Mouse (Mus musculus): ENCODE data around the gene Parl. TPM values are rescaled to one million over a fixed set of nuclear protein-coding genes. Genes with fewer than 3 reads are reported as not detected.
A peak's percentile ranks its signal among the peaks of the same experiment; 100 is the strongest.

The Parl gene
- polyA plus RNA-seq (2012; ENCODE audit: insufficient read depth, insufficient read length, missing spikeins), result 73.4 and 78.8 TPM in 2 replicates

- Histone ChIP-seq H3K4me1 (ENCODE audit: control insufficient read depth, insufficient read depth, insufficient read length, low read length) (peaks cover 6% of the 10 kb centered on the region; the same call in 1 of the 2 replicates), H3K4me3 (ENCODE audit: insufficient read depth, low read depth, low read length) (peak within 1 kb of the TSS; percentile 76), H3K27ac (replicated peaks; ENCODE audit: low read depth, low read length) (peak within 1 kb of the TSS; percentile 59)
These were observed at the start of gene Parl for GRCm38 (mm10) chr16:20301770-20302649. TSS of gene Parl (minus strand) at chr16:20302387.

GRCm38 (mm10) chr16:20345464-20345863 is 43.3 kb upstream of the Parl start:
- Histone ChIP-seq H3K27ac (replicated peaks; ENCODE audit: low read depth, low read length) (no peak overlapping the region), H3K4me3 (ENCODE audit: insufficient read depth, low read depth, low read length) (no peak overlapping the region), H3K4me1 (ENCODE audit: control insufficient read depth, insufficient read depth, insufficient read length, low read length) (no peaks in the 10 kb centered on the region)

GRCm38 (mm10) chr16:20338616-20339015 is 36.4 kb upstream of the Parl start:
- no peak overlapping the region for H3K4me3 ChIP-seq (ENCODE audit: insufficient read depth, low read depth, low read length)
- no peaks in the 10 kb centered on the region for H3K4me1 ChIP-seq (ENCODE audit: control insufficient read depth, insufficient read depth, insufficient read length, low read length)
- no peak overlapping the region for H3K27ac ChIP-seq (replicated peaks; ENCODE audit: low read depth, low read length)

- H3K4me1 ChIP-seq (ENCODE audit: control insufficient read depth, insufficient read depth, insufficient read length, low read length), result no peaks in the 10 kb centered on the region
- H3K27ac ChIP-seq (replicated peaks; ENCODE audit: low read depth, low read length), result no peak overlapping the region
- no peak overlapping the region for H3K4me3 ChIP-seq (ENCODE audit: insufficient read depth, low read depth, low read length)
These were observed 32.7 kb upstream of the Parl start for GRCm38 (mm10) chr16:20334918-20335317.

GRCm38 (mm10) chr16:20328306-20328705 is 26.1 kb upstream of the Parl start:
- Histone ChIP-seq H3K27ac (replicated peaks; ENCODE audit: low read depth, low read length) (no peak overlapping the region), H3K4me3 (ENCODE audit: insufficient read depth, low read depth, low read length) (no peak overlapping the region), H3K4me1 (ENCODE audit: control insufficient read depth, insufficient read depth, insufficient read length, low read length) (peaks cover 9% of the 10 kb centered on the region; the same call in 1 of the 2 replicates)

GRCm38 (mm10) chr16:20325286-20325685 is 23.1 kb upstream of the Parl start, which contains the start of gene Cyp2ab1:
TSS of gene Cyp2ab1 (minus strand) at chr16:20325404.
- Histone ChIP-seq H3K4me3 (ENCODE audit: insufficient read depth, low read depth, low read length) (peak within 1 kb of the TSS; percentile 32; the same call in 1 of the 2 replicates), H3K27ac (replicated peaks; ENCODE audit: low read depth, low read length) (peak within 1 kb of the TSS; percentile 86), H3K4me1 (ENCODE audit: control insufficient read depth, insufficient read depth, insufficient read length, low read length) (peaks cover 9% of the 10 kb centered on the region; the same call in 1 of the 2 replicates)

GRCm38 (mm10) chr16:20323907-20324306 is 21.7 kb upstream of the Parl start:
- Histone ChIP-seq H3K27ac (replicated peaks; ENCODE audit: low read depth, low read length) (peak overlapping the region; percentile 86), H3K4me3 (ENCODE audit: insufficient read depth, low read depth, low read length) (peak overlapping the region; percentile 32; the same call in 1 of the 2 replicates)

GRCm38 (mm10) chr16:20322274-20322673 is 20.1 kb upstream of the Parl start:
- Histone ChIP-seq H3K27ac (replicated peaks; ENCODE audit: low read depth, low read length) (no peak overlapping the region), H3K4me1 (ENCODE audit: control insufficient read depth, insufficient read depth, insufficient read length, low read length) (peaks cover 6% of the 10 kb centered on the region; the same call in 1 of the 2 replicates), H3K4me3 (ENCODE audit: insufficient read depth, low read depth, low read length) (no peak overlapping the region)

More at GRCm38 (mm10) chr16:20323907-20324306, 21.7 kb upstream of the Parl start:
- peaks cover 9% of the 10 kb centered on the region; the same call in 1 of the 2 replicates for H3K4me1 ChIP-seq (ENCODE audit: control insufficient read depth, insufficient read depth, insufficient read length, low read length)

GRCm38 (mm10) chr16:20316770-20317169 is 14.6 kb upstream of the Parl start:
- no peak overlapping the region for H3K4me3 ChIP-seq (ENCODE audit: insufficient read depth, low read depth, low read length)
- H3K4me1 ChIP-seq (ENCODE audit: control insufficient read depth, insufficient read depth, insufficient read length, low read length), result no peaks in the 10 kb centered on the region
- no peak overlapping the region for H3K27ac ChIP-seq (replicated peaks; ENCODE audit: low read depth, low read length)

GRCm38 (mm10) chr16:20315266-20315665 is 13.1 kb upstream of the Parl start:
- Histone ChIP-seq H3K4me1 (ENCODE audit: control insufficient read depth, insufficient read depth, insufficient read length, low read length) (no peaks in the 10 kb centered on the region), H3K27ac (replicated peaks; ENCODE audit: low read depth, low read length) (no peak overlapping the region), H3K4me3 (ENCODE audit: insufficient read depth, low read depth, low read length) (no peak overlapping the region)

- Histone ChIP-seq H3K4me3 (ENCODE audit: insufficient read depth, low read depth, low read length) (no peak overlapping the region), H3K4me1 (ENCODE audit: control insufficient read depth, insufficient read depth, insufficient read length, low read length) (no peaks in the 10 kb centered on the region), H3K27ac (replicated peaks; ENCODE audit: low read depth, low read length) (no peak overlapping the region)
These were observed 10.1 kb upstream of the Parl start for GRCm38 (mm10) chr16:20312272-20312671.

- H3K4me3 ChIP-seq (ENCODE audit: insufficient read depth, low read depth, low read length), result no peak overlapping the region
- no peak overlapping the region for H3K27ac ChIP-seq (replicated peaks; ENCODE audit: low read depth, low read length)
- peaks cover 6% of the 10 kb centered on the region; the same call in 1 of the 2 replicates for H3K4me1 ChIP-seq (ENCODE audit: control insufficient read depth, insufficient read depth, insufficient read length, low read length)
These were observed 2.1 kb downstream of the Parl start for GRCm38 (mm10) chr16:20300076-20300475.

GRCm38 (mm10) chr16:20280238-20280637 is 21.9 kb downstream of the Parl start:
- Histone ChIP-seq H3K4me3 (ENCODE audit: insufficient read depth, low read depth, low read length) (no peak overlapping the region), H3K4me1 (ENCODE audit: control insufficient read depth, insufficient read depth, insufficient read length, low read length) (no peaks in the 10 kb centered on the region), H3K27ac (replicated peaks; ENCODE audit: low read depth, low read length) (no peak overlapping the region)

- Histone ChIP-seq H3K4me3 (ENCODE audit: insufficient read depth, low read depth, low read length) (no peak overlapping the region), H3K27ac (replicated peaks; ENCODE audit: low read depth, low read length) (no peak overlapping the region), H3K4me1 (ENCODE audit: control insufficient read depth, insufficient read depth, insufficient read length, low read length) (no peaks in the 10 kb centered on the region)
These were observed 22.8 kb downstream of the Parl start for GRCm38 (mm10) chr16:20279395-20279794.

GRCm38 (mm10) chr16:20272994-20273393 is 29.2 kb downstream of the Parl start:
- Histone ChIP-seq H3K4me1 (ENCODE audit: control insufficient read depth, insufficient read depth, insufficient read length, low read length) (no peaks in the 10 kb centered on the region), H3K27ac (replicated peaks; ENCODE audit: low read depth, low read length) (no peak overlapping the region), H3K4me3 (ENCODE audit: insufficient read depth, low read depth, low read length) (no peak overlapping the region)

Measured in brown adipose tissue, adult 24 weeks (tissue).